Mouse (Mus musculus) myocyte (in vitro differentiated cells): ENCODE data around the gene Bnc1. TPM values are rescaled to one million over a fixed set of nuclear protein-coding genes. Genes with fewer than 3 reads are reported as not detected.

Source experiments
- H3K27me3 ChIP-seq: one replicate; pipeline ENCODE4 v1.6.1; 2011; ENCODE audit not compliant: control insufficient read depth, insufficient read depth, insufficient read length
- H3K36me3 ChIP-seq: one replicate; pipeline ENCODE4 v1.6.1; 2011; ENCODE audit not compliant: control insufficient read depth, insufficient read depth
- H3K4me2 ChIP-seq: one replicate; pipeline ENCODE4 v1.6.1; 2011; ENCODE audit warnings: low read depth, control low read depth
- H3K4me3 ChIP-seq: one replicate; pipeline ENCODE4 v1.5.1; 2011; ENCODE audit warnings: mild to moderate bottlenecking, control low read depth, moderate library complexity
- H3K79me2 ChIP-seq: one replicate; pipeline ENCODE4 v1.6.1; 2011; ENCODE audit not compliant: control insufficient read depth, insufficient read depth
- H3ac ChIP-seq: one replicate; pipeline ENCODE4 v1.6.1; 2011; ENCODE audit not compliant: control insufficient read depth, insufficient read length
- CEBPB ChIP-seq: IDR thresholded peaks from 2 replicates; pipeline ENCODE4 v1.6.1; 2011; ENCODE audit warnings: mild to moderate bottlenecking, moderate library complexity; ENCODE audit not compliant: poor library complexity, insufficient read depth, severe bottlenecking
- E2F4 ChIP-seq: IDR thresholded peaks from one replicate; pipeline ENCODE4 v1.6.1; 2011; ENCODE audit warnings: mild to moderate bottlenecking, control low read depth, moderate library complexity; ENCODE audit not compliant: insufficient read depth
- MAX ChIP-seq: IDR thresholded peaks from one replicate; pipeline ENCODE4 v1.6.1; 2011; ENCODE audit warnings: low read depth, mild to moderate bottlenecking, control low read depth
- MYOD1 ChIP-seq, 3 experiments: IDR thresholded peaks; one replicate each; pipeline ENCODE4 v1.6.1; 2011; ENCODE audit warnings: control low read depth in 2 of 3, low read depth in 2 of 3, mild to moderate bottlenecking in 2 of 3, moderate library complexity in 1 of 3; ENCODE audit not compliant: insufficient read length in 2 of 3, control insufficient read depth in 1 of 3
- MYOG ChIP-seq, 3 experiments: IDR thresholded peaks; one replicate each; pipeline ENCODE4 v1.6.1; 2011; ENCODE audit warnings: control low read depth in 2 of 3, low read depth in 2 of 3, mild to moderate bottlenecking in 2 of 3; ENCODE audit not compliant: insufficient read length in 2 of 3, control insufficient read depth in 1 of 3, insufficient read depth in 1 of 3
- POLR2A ChIP-seq: IDR thresholded peaks from one replicate; pipeline ENCODE4 v1.6.1; 2011; ENCODE audit warnings: low read depth, mild to moderate bottlenecking, control low read depth, moderate library complexity; ENCODE audit not compliant: insufficient read length
- POLR2AphosphoS2 ChIP-seq: IDR thresholded peaks from one replicate; pipeline ENCODE4 v1.6.1; 2011; ENCODE audit warnings: low read depth, control low read depth; ENCODE audit not compliant: insufficient read length
- REST ChIP-seq: IDR thresholded peaks from one replicate; pipeline ENCODE4 v1.6.1; 2011; ENCODE audit warnings: mild to moderate bottlenecking, control low read depth, moderate library complexity; ENCODE audit not compliant: insufficient read depth, insufficient read length
- SRF ChIP-seq: IDR thresholded peaks from one replicate; pipeline ENCODE4 v1.6.1; 2011; ENCODE audit warnings: low read depth; ENCODE audit not compliant: control insufficient read depth, insufficient read length
- TCF12 ChIP-seq: IDR thresholded peaks from one replicate; pipeline ENCODE4 v1.6.1; 2011; ENCODE audit warnings: mild to moderate bottlenecking, control low read depth; ENCODE audit not compliant: poor library complexity, insufficient read depth, severe bottlenecking
- TCF3 ChIP-seq: IDR thresholded peaks from one replicate; pipeline ENCODE4 v1.6.1; 2011; ENCODE audit warnings: low read depth, control low read depth; ENCODE audit not compliant: insufficient read length
- USF1 ChIP-seq: IDR thresholded peaks from one replicate; pipeline ENCODE4 v1.6.1; 2011; ENCODE audit warnings: low read depth, mild to moderate bottlenecking, control low read depth, moderate library complexity
- polyA plus RNA-seq: library from polyadenylated mRNA; unstranded; fragments of >200 nt; fragmentation: generic; extraction: Trizol; gene quantifications from one replicate; pipeline ENCODE4 v1.2.1, GENCODE M21; 2012; ENCODE audit warnings: missing spikeins

The Bnc1 gene
- 0.06 TPM for polyA plus RNA-seq

- Histone ChIP-seq H3K27me3 (peaks cover 46% of the 10 kb centered on the region), H3K4me2 (no peak within 1 kb of the TSS), H3K36me3 (no peaks in the 10 kb centered on the region), H3K4me3 (no peak within 1 kb of the TSS), H3K79me2 (no peaks in the 10 kb centered on the region), H3ac (no peak within 1 kb of the TSS)
- TF ChIP-seq USF1 = no peak
- TF ChIP-seq POLR2AphosphoS2 = no peak
- TF ChIP-seq TCF12 = no peak
- no peak for TF ChIP-seq CEBPB
- no peak for TF ChIP-seq POLR2A
- no peak for TF ChIP-seq SRF
- no peak for TF ChIP-seq MYOG (IDR thresholded peaks at IDR 0.05; ENCODE audit: control insufficient read depth in 1 of 3, insufficient read depth in 1 of 3, insufficient read length in 2 of 3, low read depth in 2 of 3)
- TF ChIP-seq REST = no peak
- no peak for TF ChIP-seq MYOD1 (IDR thresholded peaks at IDR 0.05; ENCODE audit: control insufficient read depth in 1 of 3, insufficient read length in 2 of 3, low read depth in 2 of 3)
- no peak for TF ChIP-seq MAX
- TF ChIP-seq TCF3 = no peak
- no peak for TF ChIP-seq E2F4
Observed at GRCm38 (mm10) chr7:81992131-81993061, at the start of gene Bnc1. Gene Bnc1, minus strand, starts transcription at chr7:81992292.

GRCm38 (mm10) chr7:82033347-82033746 is 41.3 kb upstream of the Bnc1 start:
- Histone ChIP-seq H3ac (no peak overlapping the region), H3K27me3 (no peaks in the 10 kb centered on the region), H3K4me2 (no peak overlapping the region), H3K36me3 (no peaks in the 10 kb centered on the region), H3K79me2 (no peaks in the 10 kb centered on the region), H3K4me3 (no peak overlapping the region)
- TF ChIP-seq SRF (no peak), MYOD1 (IDR thresholded peaks at IDR 0.05; ENCODE audit: control insufficient read depth in 1 of 3, insufficient read length in 2 of 3, low read depth in 2 of 3) (no peak), POLR2AphosphoS2 (no peak), POLR2A (no peak), CEBPB (no peak), TCF3 (no peak), MYOG (IDR thresholded peaks at IDR 0.05; ENCODE audit: control insufficient read depth in 1 of 3, insufficient read depth in 1 of 3, insufficient read length in 2 of 3, low read depth in 2 of 3) (no peak), MAX (no peak), REST (no peak), USF1 (no peak), TCF12 (no peak), E2F4 (no peak)

GRCm38 (mm10) chr7:82029666-82030065 is 37.6 kb upstream of the Bnc1 start:
- no peaks in the 10 kb centered on the region for H3K79me2 ChIP-seq
- H3K36me3 ChIP-seq = no peaks in the 10 kb centered on the region
- H3K27me3 ChIP-seq = no peaks in the 10 kb centered on the region
- no peak overlapping the region for H3K4me3 ChIP-seq
- no peak overlapping the region for H3K4me2 ChIP-seq
- no peak overlapping the region for H3ac ChIP-seq
- TF ChIP-seq MAX (no peak), E2F4 (no peak), CEBPB (no peak), MYOG (IDR thresholded peaks at IDR 0.05; ENCODE audit: control insufficient read depth in 1 of 3, insufficient read depth in 1 of 3, insufficient read length in 2 of 3, low read depth in 2 of 3) (no peak), USF1 (no peak), TCF12 (no peak), SRF (no peak), POLR2A (no peak), TCF3 (no peak), POLR2AphosphoS2 (no peak), REST (no peak), MYOD1 (IDR thresholded peaks at IDR 0.05; ENCODE audit: control insufficient read depth in 1 of 3, insufficient read length in 2 of 3, low read depth in 2 of 3) (no peak)

GRCm38 (mm10) chr7:82025802-82026201 is 33.7 kb upstream of the Bnc1 start:
- H3K4me2 ChIP-seq = no peak overlapping the region
- no peak overlapping the region for H3K4me3 ChIP-seq
- H3ac ChIP-seq = no peak overlapping the region
- H3K27me3 ChIP-seq = no peaks in the 10 kb centered on the region
- H3K79me2 ChIP-seq = no peaks in the 10 kb centered on the region
- TF ChIP-seq TCF12 = no peak
- TF ChIP-seq E2F4 = no peak
- no peaks in the 10 kb centered on the region for H3K36me3 ChIP-seq
